Mouse (Mus musculus) olfactory bulb, adult 2 months (tissue): Measurements from ENCODE around the gene Cyp2s1. TPM values are rescaled to one million over a fixed set of nuclear protein-coding genes. Genes with fewer than 3 reads are reported as not detected.

Experiments
- H3K27ac ChIP-seq: fragments of 200-500 bp; 2 replicates; pipeline ENCODE4 v1.5.1; 2012; ENCODE audit warnings: low read depth, low read length; ENCODE audit not compliant: insufficient read depth
- H3K4me1 ChIP-seq: fragments of 200-500 bp; 2 replicates; pipeline ENCODE4 v1.6.1; 2012; ENCODE audit warnings: low read length; ENCODE audit not compliant: control insufficient read depth, insufficient read depth
- H3K4me3 ChIP-seq: fragments of 200-500 bp; 2 replicates; pipeline ENCODE4 v1.5.1; 2012; ENCODE audit warnings: mild to moderate bottlenecking, low read depth, low read length, moderate library complexity; ENCODE audit not compliant: insufficient read depth
- CTCF ChIP-seq: fragments of 200-500 bp; IDR thresholded peaks from 2 replicates; pipeline ENCODE4 v1.5.1; 2012; ENCODE audit warnings: low read depth, mild to moderate bottlenecking, low read length, moderate library complexity; ENCODE audit not compliant: insufficient read depth
- POLR2A ChIP-seq: fragments of 200-500 bp; IDR thresholded peaks from 2 replicates; pipeline ENCODE4 v1.6.1; 2012; ENCODE audit warnings: mild to moderate bottlenecking, low read depth, low read length, moderate library complexity; ENCODE audit not compliant: insufficient read depth
- WGBS: fragments of 180-500 bp; shearing (Covaris S2); methylation state at CpG from one replicate; pipeline ENCODE4 v1.1.7; 2018; 5-methylcytosine and 5-hydroxymethylcytosine counted together
- polyA plus RNA-seq: library from polyadenylated mRNA; stranded (reverse); fragments of >200 nt; gene quantifications from 2 replicates; pipeline ENCODE4 v1.2.4, GENCODE M21; 2012; ENCODE audit warnings: low replicate concordance; ENCODE audit not compliant: missing spikeins, insufficient read depth, insufficient read length

Gene Cyp2s1
- polyA plus RNA-seq, 1 experiment: not detected

- H3K27ac ChIP-seq: no peak overlapping the region
- no peaks in the 10 kb centered on the region for H3K4me1 ChIP-seq
- TF ChIP-seq CTCF (no peak), POLR2A (no peak)
- 75% methylated on average over 8 of the region's 8 CpGs for WGBS
- H3K4me3 ChIP-seq: no peak overlapping the region
These were observed 27.7 kb upstream of the Cyp2s1 start for GRCm38 (mm10) chr7:25844423-25844822.

- WGBS: 33% methylated on average over 2 of the region's 2 CpGs
- no peak overlapping the region for H3K4me3 ChIP-seq
- TF ChIP-seq CTCF: no peak
- no peak for TF ChIP-seq POLR2A
- H3K4me1 ChIP-seq: no peaks in the 10 kb centered on the region
- H3K27ac ChIP-seq: no peak overlapping the region
These were observed 26.8 kb upstream of the Cyp2s1 start for GRCm38 (mm10) chr7:25843492-25843891.

- WGBS: 69% methylated on average over 4 of the region's 4 CpGs
- TF ChIP-seq POLR2A: no peak
- TF ChIP-seq CTCF: no peak
These were observed 24.2 kb upstream of the Cyp2s1 start for GRCm38 (mm10) chr7:25840908-25841307.

GRCm38 (mm10) chr7:25835188-25835891 is 18.6 kb upstream of the Cyp2s1 start:
- Histone ChIP-seq H3K27ac (no peak overlapping the region), H3K4me3 (no peak overlapping the region), H3K4me1 (no peaks in the 10 kb centered on the region)
- no peak for TF ChIP-seq CTCF
- TF ChIP-seq POLR2A: no peak
- 84% methylated on average over 10 of the region's 10 CpGs for WGBS

More at GRCm38 (mm10) chr7:25840908-25841307, 24.2 kb upstream of the Cyp2s1 start:
- no peak overlapping the region for H3K4me3 ChIP-seq
- no peak overlapping the region for H3K27ac ChIP-seq
- no peaks in the 10 kb centered on the region for H3K4me1 ChIP-seq

- H3K4me3 ChIP-seq: no peak overlapping the region
- TF ChIP-seq POLR2A (no peak), CTCF (no peak)
- no peak overlapping the region for H3K27ac ChIP-seq
- no peaks in the 10 kb centered on the region for H3K4me1 ChIP-seq
- 70% methylated on average over 10 of the region's 10 CpGs for WGBS
These were observed 15.1 kb upstream of the Cyp2s1 start for GRCm38 (mm10) chr7:25831557-25832530.

GRCm38 (mm10) chr7:25830251-25830650 is 13.5 kb upstream of the Cyp2s1 start:
- H3K4me1 ChIP-seq: no peaks in the 10 kb centered on the region
- WGBS: 82% methylated on average over 2 of the region's 2 CpGs
- H3K4me3 ChIP-seq: no peak overlapping the region
- no peak for TF ChIP-seq POLR2A
- no peak for TF ChIP-seq CTCF
- no peak overlapping the region for H3K27ac ChIP-seq

GRCm38 (mm10) chr7:25827199-25827598 is 10.5 kb upstream of the Cyp2s1 start:
- no peak for TF ChIP-seq POLR2A
- TF ChIP-seq CTCF: no peak

GRCm38 (mm10) chr7:25826029-25826428 is 9.3 kb upstream of the Cyp2s1 start:
- no peak for TF ChIP-seq POLR2A
- TF ChIP-seq CTCF: no peak
- H3K27ac ChIP-seq: no peak overlapping the region
- WGBS: 83% methylated on average over 6 of the region's 6 CpGs

More at GRCm38 (mm10) chr7:25827199-25827598, 10.5 kb upstream of the Cyp2s1 start:
- Histone ChIP-seq H3K27ac (no peak overlapping the region), H3K4me3 (no peak overlapping the region), H3K4me1 (0 out of 2 replicates have a peak, but pooled peaks cover 2% of the 10 kb centered on the region)
- WGBS: 42% methylated on average over 3 of the region's 3 CpGs

GRCm38 (mm10) chr7:25825043-25825442 is 8.3 kb upstream of the Cyp2s1 start:
- TF ChIP-seq CTCF (no peak), POLR2A (no peak)
- 47% methylated on average over 9 of the region's 9 CpGs for WGBS

More at GRCm38 (mm10) chr7:25826029-25826428, 9.3 kb upstream of the Cyp2s1 start:
- Histone ChIP-seq H3K4me3 (no peak overlapping the region), H3K4me1 (0 out of 2 replicates have a peak, but pooled peaks cover 2% of the 10 kb centered on the region)

More at GRCm38 (mm10) chr7:25825043-25825442, 8.3 kb upstream of the Cyp2s1 start:
- H3K27ac ChIP-seq: no peak overlapping the region
- H3K4me1 ChIP-seq: 0 out of 2 replicates have a peak, but pooled peaks cover 2% of the 10 kb centered on the region
- no peak overlapping the region for H3K4me3 ChIP-seq
